Mouse (Mus musculus) heart, adult 2 months (tissue): Measurements from ENCODE around the gene Tmem143.

Source experiments
- CTCF ChIP-seq: fragments of 200-600 bp; IDR thresholded peaks from 2 replicates; pipeline ENCODE4 v1.8.1; 2022; ENCODE audit warnings: antibody characterized with exemption, mild to moderate bottlenecking, moderate library complexity
- EP300 ChIP-seq: fragments of 200-500 bp; IDR thresholded peaks from 2 replicates; pipeline ENCODE4 v1.6.1; 2011; ENCODE audit warnings: low read depth, low read length, control low read depth; ENCODE audit not compliant: insufficient read depth
- POLR2A ChIP-seq: fragments of 200-500 bp; IDR thresholded peaks from 2 replicates; pipeline ENCODE4 v1.6.1; 2011; ENCODE audit warnings: mild to moderate bottlenecking, low read depth, low read length, control low read depth; ENCODE audit not compliant: insufficient read depth

DNA sequence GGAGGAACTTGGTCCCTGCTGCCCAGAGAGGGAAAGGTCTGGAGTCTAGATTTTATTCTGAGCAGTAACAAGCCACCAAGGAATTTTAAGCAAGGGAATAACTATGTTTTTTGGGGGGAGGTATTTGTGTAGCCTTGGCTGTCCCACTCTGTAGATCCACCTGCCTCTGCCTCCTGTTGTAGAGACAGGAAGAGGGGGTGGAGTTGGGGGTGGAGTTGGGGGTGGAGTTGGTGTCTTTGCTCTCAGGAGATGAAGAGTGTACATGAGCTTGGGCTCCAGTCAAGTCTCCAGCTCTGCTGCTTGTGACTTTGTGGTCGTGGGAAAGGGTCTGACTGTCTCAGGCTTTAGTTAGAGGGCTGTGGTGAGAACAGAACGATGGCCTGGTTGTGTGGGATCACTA lies 15.7 kb upstream of the Tmem143 start:
- TF ChIP-seq POLR2A (no peak), CTCF (no peak), EP300 (no peak)
